23 mouse cellular contexts compared by ENCODE assay signal in genomic region chr1:77450201-77450600, GRCm38 (mm10).
"Had no signal": no experiment of that assay in that cellular context is flagged by ENCODE, and none has a peak within 500 bp of the region (broad histone marks: within the 10 kb centered on the region; RNA-seq: fewer than 3 reads in every experiment).

No protein-coding gene starts in this region.

- H3K27me3 ChIP-seq: kidney, embryonic 15.5 days; limb, embryonic 13.5 days; midbrain, embryonic 12.5 days; midbrain, embryonic 15.5 days; neural tube, embryonic 12.5 days; neural tube, embryonic 15.5 days had no signal

- H3K9me3 ChIP-seq: kidney, embryonic 15.5 days; limb, embryonic 10.5 days; limb, embryonic 13.5 days; midbrain, embryonic 12.5 days; midbrain, embryonic 15.5 days; neural tube, embryonic 12.5 days; neural tube, embryonic 15.5 days had no signal

- ATAC-seq: intestine, embryonic 16.5 days; liver, postnatal 0 days; midbrain, embryonic 15.5 days had no signal

- H3K27ac ChIP-seq: kidney, embryonic 15.5 days; layer of hippocampus, adult 2 months; limb, embryonic 10.5 days; limb, embryonic 13.5 days; liver, embryonic 14.5 days; macrophage; midbrain, embryonic 12.5 days; midbrain, embryonic 15.5 days; neural tube, embryonic 12.5 days; neural tube, embryonic 15.5 days; stomach, postnatal 0 days had no signal

- DNase-seq: kidney, adult 8-10 months; kidney, postnatal 14 days; layer of hippocampus, adult 9-11 months; liver; liver, postnatal 0 days; right cerebral cortex, adult 18-20 months; right cerebral cortex, postnatal 14 days; right cerebral cortex, postnatal 4 days; thymus, adult 2 months; thymus, postnatal 14 days; thymus, postnatal 4 days had no signal

- H3K36me3 ChIP-seq: kidney, embryonic 15.5 days; limb, embryonic 13.5 days; midbrain, embryonic 12.5 days; midbrain, embryonic 15.5 days; neural tube, embryonic 12.5 days; neural tube, embryonic 15.5 days had no signal

- H3K4me3 ChIP-seq: kidney, embryonic 15.5 days; layer of hippocampus, adult 2 months; limb, embryonic 10.5 days; limb, embryonic 13.5 days; midbrain, embryonic 12.5 days; midbrain, embryonic 15.5 days; neural tube, embryonic 12.5 days; neural tube, embryonic 15.5 days had no signal

- H3K9ac ChIP-seq: kidney, embryonic 15.5 days; limb, embryonic 13.5 days; liver, embryonic 14.5 days; liver, postnatal 0 days; midbrain, embryonic 12.5 days; midbrain, embryonic 15.5 days; neural tube, embryonic 12.5 days; neural tube, embryonic 15.5 days had no signal

- H3K4me2 ChIP-seq: kidney, embryonic 15.5 days; limb, embryonic 13.5 days; midbrain, embryonic 12.5 days; midbrain, embryonic 15.5 days; neural tube, embryonic 12.5 days; neural tube, embryonic 15.5 days had no signal
